In genomic region chr13:92736516-92737300, GRCm38 (mm10) we compare ENCODE assay signal across 7 mouse cellular contexts. TPM values are rescaled to one million over a fixed set of nuclear protein-coding genes. Genes with fewer than 3 reads are reported as not detected.
DNase-seq lines count a peak whose midpoint lies in the region; ATAC-seq and TF ChIP-seq lines count a peak whose summit lies in the region.

No protein-coding gene starts in this region.

- no peak overlapping the region for H3K4me3 ChIP-seq in neural tube, embryonic 11.5 days (ENCODE audit: low read depth, low read length)
- H3K4me3 ChIP-seq in forebrain, embryonic 12.5 days (replicated peaks) = no peak overlapping the region
- no peak overlapping the region for H3K4me3 ChIP-seq in heart, adult 2 months

- H3K36me3 ChIP-seq in neural tube, embryonic 11.5 days (ENCODE audit: control insufficient read depth, insufficient read depth, low read length) = no peaks in the 10 kb centered on the region
- no peaks in the 10 kb centered on the region for H3K36me3 ChIP-seq in forebrain, embryonic 12.5 days (replicated peaks)
- no peaks in the 10 kb centered on the region for H3K36me3 ChIP-seq in heart, adult 2 months (ENCODE audit: control insufficient read depth, insufficient read depth, low read length)

- peak; percentile 66 for ATAC-seq in neural tube, embryonic 11.5 days (ENCODE audit: insufficient read depth, low FRiP score, low TSS enrichment)
- ATAC-seq in forebrain, embryonic 12.5 days (ENCODE audit: low FRiP score) = peak; percentile 71; the same call in 1 of the 2 replicates
- no peak for ATAC-seq in granulocyte monocyte progenitor cell, adult 5-6 weeks (replicated peaks; ENCODE audit: poor library complexity, severe bottlenecking)

- WGBS in neural tube, embryonic 11.5 days = 44% methylated on average over 11 of the region's 11 CpGs
- 56% methylated on average over 11 of the region's 11 CpGs for WGBS in forebrain, embryonic 12.5 days
- 72% methylated on average over 11 of the region's 11 CpGs for WGBS in heart, adult 2 months

- no peak for TF ChIP-seq CTCF in heart, adult 2 months (IDR thresholded peaks at IDR 0.05)

- no peak for TF ChIP-seq EP300 in heart, adult 2 months (IDR thresholded peaks at IDR 0.05; ENCODE audit: insufficient read depth, low read depth, low read length)

- H3K4me1 ChIP-seq in neural tube, embryonic 11.5 days (ENCODE audit: control insufficient read depth, insufficient read depth, low read length) = peaks cover 4% of the 10 kb centered on the region; the same call in 1 of the 2 replicates
- peaks cover 17% of the 10 kb centered on the region for H3K4me1 ChIP-seq in forebrain, embryonic 12.5 days
- H3K4me1 ChIP-seq in heart, adult 2 months (ENCODE audit: control insufficient read depth, insufficient read depth, low read length) = no peaks in the 10 kb centered on the region

- H3K27ac ChIP-seq in neural tube, embryonic 11.5 days (ENCODE audit: low read depth, low read length) = peak overlapping the region; percentile 14; the same call in 1 of the 2 replicates
- peak overlapping the region; percentile 63 for H3K27ac ChIP-seq in forebrain, embryonic 12.5 days
- H3K27ac ChIP-seq in heart, adult 2 months = no peak overlapping the region

- H3K4me2 ChIP-seq in neural tube, embryonic 11.5 days (ENCODE audit: low read depth) = no peak overlapping the region
- H3K4me2 ChIP-seq in forebrain, embryonic 12.5 days = no peak overlapping the region

- intact Hi-C loops in heart, adult 2 months (cut with DNase I) = no loop called here

- H3K9ac ChIP-seq in neural tube, embryonic 11.5 days (ENCODE audit: low read length) = no peak overlapping the region
- H3K9ac ChIP-seq in forebrain, embryonic 12.5 days = peak overlapping the region; percentile 21; the same call in 1 of the 2 replicates
- no peak overlapping the region for H3K9ac ChIP-seq in heart, adult 2 months (ENCODE audit: low read depth, low read length)

- peak; percentile 55 for DNase-seq in neural tube, embryonic 11.5 days (ENCODE audit: low spot score)
- no peak for DNase-seq in neural tube, embryonic 10.5 days (ENCODE audit: extremely low spot score, low spot score)
- peak; percentile 46 for DNase-seq in mesoderm, embryonic 11.5 days (ENCODE audit: low read depth, low spot score)
- DNase-seq in thymus, postnatal 36 days = peak; percentile 42 to 70
- no peak for DNase-seq in heart, adult 2 months

- no peaks in the 10 kb centered on the region for H3K79me2 ChIP-seq in heart, adult 2 months (replicated peaks; ENCODE audit: control insufficient read depth, insufficient read depth, low read length)

- no peaks in the 10 kb centered on the region for H3K9me3 ChIP-seq in neural tube, embryonic 11.5 days (ENCODE audit: control insufficient read depth, low read length)
- H3K9me3 ChIP-seq in forebrain, embryonic 12.5 days = no peaks in the 10 kb centered on the region

- TF ChIP-seq POLR2A in heart, adult 2 months (IDR thresholded peaks at IDR 0.05; ENCODE audit: insufficient read depth, low read depth, low read length) = no peak

- no peaks in the 10 kb centered on the region for H3K27me3 ChIP-seq in neural tube, embryonic 11.5 days (ENCODE audit: control insufficient read depth, insufficient read depth, low read length)
- peaks cover 4% of the 10 kb centered on the region; the same call in 1 of the 2 replicates for H3K27me3 ChIP-seq in forebrain, embryonic 12.5 days
- no peaks in the 10 kb centered on the region for H3K27me3 ChIP-seq in heart, adult 2 months (ENCODE audit: control insufficient read depth, insufficient read depth, low read length)

RNA-seq across cellular contexts. Expression of gene Thbs4, which starts 57.9 kb away (rescaled TPM):
- 1.2 TPM in 2 replicates for polyA plus RNA-seq in neural tube, embryonic 11.5 days (2014; fragmentation: Nextera tagmentation; extraction: Ambion mirVana)
- polyA plus RNA-seq in forebrain, embryonic 12.5 days (2016; fragmentation: Nextera tagmentation; extraction: Ambion mirVana) = 0.97 and 1.4 TPM in 2 replicates
- not detected in 2 replicates for total RNA-seq in granulocyte monocyte progenitor cell, adult 5-6 weeks (2014; fragmentation: Nextera tagmentation)
- not detected in 2 replicates for total RNA-seq in granulocyte monocyte progenitor cell, adult 5-6 weeks (2017)
- total RNA-seq in heart, adult 2 months (2021) = 1 to 10 TPM; 4.3 to 4.6 TPM
- polyA plus RNA-seq in heart, adult 2 months (2012; rRNA removed) = 4.9 and 7.0 TPM in 2 replicates

Comparison
In these comparisons a context has a peak if more than half of its experiments do, and no peak if none do; other contexts are left out.
1. DNase-seq: peak in neural tube, embryonic 11.5 days (single experiment), mesoderm, embryonic 11.5 days (single experiment) and thymus, postnatal 36 days (2 of 2); none in neural tube, embryonic 10.5 days (single experiment) and heart, adult 2 months (0 of 2).